Mouse (Mus musculus): ENCODE measurements around the gene Pfdn6. TPM values are rescaled to one million over a fixed set of nuclear protein-coding genes. Genes with fewer than 3 reads are reported as not detected.

Gene Pfdn6
- total and polyA plus RNA-seq, 3 experiments: 28.0 to 81.0 (median 77.7) TPM

DNA sequence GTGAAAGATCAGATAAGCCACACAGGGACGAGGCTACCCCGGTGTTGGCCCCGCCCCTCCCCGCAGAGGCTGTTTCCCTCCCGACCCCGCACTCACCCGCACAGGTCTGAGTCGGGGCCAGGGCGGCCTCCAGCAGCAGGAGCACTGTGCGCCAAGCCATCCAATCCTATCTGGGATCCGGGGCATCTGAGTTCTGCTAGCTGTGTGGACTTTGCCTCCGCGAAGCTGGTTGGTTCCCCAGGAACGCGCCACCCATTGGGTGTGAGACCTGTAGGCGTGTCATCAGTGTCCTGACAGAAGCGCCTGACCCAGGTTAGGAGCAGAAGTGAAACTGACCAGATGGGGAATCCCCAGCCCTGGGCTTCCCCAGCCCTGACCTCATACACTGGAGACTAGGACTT is 38.5 kb upstream of the Pfdn6 start:
- Histone ChIP-seq H3K27ac (peak overlapping the region; percentile 81), H3K4me1 (ENCODE audit: control insufficient read depth, insufficient read depth, low read length) (peaks cover 18% of the 10 kb centered on the region), H3K79me2 (replicated peaks; ENCODE audit: control insufficient read depth, insufficient read depth, low read length) (no peaks in the 10 kb centered on the region), H3K36me3 (ENCODE audit: control insufficient read depth, insufficient read depth, low read length) (no peaks in the 10 kb centered on the region), H3K4me3 (peak overlapping the region; percentile 66), H3K27me3 (ENCODE audit: control insufficient read depth, insufficient read depth, low read length) (no peaks in the 10 kb centered on the region), H3K9ac (ENCODE audit: low read depth, low read length) (peak overlapping the region; percentile 82)
- peak; percentile 84 to 91 for DNase-seq
- peak; percentile 91 for TF ChIP-seq POLR2A (IDR thresholded peaks at IDR 0.05; ENCODE audit: insufficient read depth, low read depth, low read length)
- no peak for TF ChIP-seq CTCF (IDR thresholded peaks at IDR 0.05)
- TF ChIP-seq EP300 (IDR thresholded peaks at IDR 0.05; ENCODE audit: insufficient read depth, low read depth, low read length): peak; percentile 57; the same call in 1 of the 2 replicates
- WGBS: under 1% methylated on average over 17 of the region's 17 CpGs
- intact Hi-C loops (cut with DNase I): no loop called here

DNA sequence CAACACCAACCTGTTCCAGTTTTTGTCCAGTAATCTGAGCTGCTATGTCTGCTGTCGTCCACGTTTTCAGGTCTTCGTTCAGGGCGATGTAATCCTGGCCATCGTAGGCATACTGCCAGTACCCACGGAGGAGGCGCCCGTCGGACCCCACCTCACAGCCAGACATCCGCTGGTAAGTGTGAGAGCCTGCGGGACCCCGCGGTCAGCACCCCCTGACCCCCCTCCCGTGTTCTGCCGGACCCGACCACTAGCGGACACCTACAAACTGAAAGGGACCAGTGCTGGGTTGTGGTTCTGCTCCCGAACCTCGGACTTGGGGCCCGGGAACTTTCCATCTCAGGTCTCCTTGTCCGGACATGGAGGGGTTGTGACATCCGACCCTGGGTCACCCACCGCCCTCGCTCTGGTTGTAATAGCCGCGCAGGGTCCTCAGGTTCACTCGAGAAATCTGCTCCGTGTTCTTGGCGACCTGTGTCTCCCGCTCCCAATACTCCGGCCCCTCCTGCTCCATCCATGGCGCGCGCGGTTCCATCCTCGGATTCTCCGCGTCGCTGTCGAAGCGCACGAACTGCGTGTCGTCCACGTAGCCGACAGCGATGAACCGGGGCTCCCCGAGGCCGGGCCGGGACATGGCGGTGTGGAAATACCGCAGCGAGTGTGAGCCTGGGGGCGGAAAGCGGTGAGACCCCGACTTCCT is 37.9 kb upstream of the Pfdn6 start:
- TF ChIP-seq POLR2A (IDR thresholded peaks at IDR 0.05; ENCODE audit: insufficient read depth, low read depth, low read length): no peak
- TF ChIP-seq EP300 (IDR thresholded peaks at IDR 0.05; ENCODE audit: insufficient read depth, low read depth, low read length): no peak
- TF ChIP-seq CTCF (IDR thresholded peaks at IDR 0.05): no peak

GRCm38 (mm10) chr17:33973572-33973971 is 33.4 kb upstream of the Pfdn6 start:
- Histone ChIP-seq H3K27ac (no peak overlapping the region), H3K36me3 (ENCODE audit: control insufficient read depth, insufficient read depth, low read length) (no peaks in the 10 kb centered on the region), H3K27me3 (ENCODE audit: control insufficient read depth, insufficient read depth, low read length) (no peaks in the 10 kb centered on the region), H3K4me1 (ENCODE audit: control insufficient read depth, insufficient read depth, low read length) (no peaks in the 10 kb centered on the region), H3K9ac (ENCODE audit: low read depth, low read length) (no peak overlapping the region), H3K79me2 (replicated peaks; ENCODE audit: control insufficient read depth, insufficient read depth, low read length) (no peaks in the 10 kb centered on the region), H3K4me3 (no peak overlapping the region)
- no peak for DNase-seq
- TF ChIP-seq EP300 (IDR thresholded peaks at IDR 0.05; ENCODE audit: insufficient read depth, low read depth, low read length) (no peak), POLR2A (IDR thresholded peaks at IDR 0.05; ENCODE audit: insufficient read depth, low read depth, low read length) (no peak), CTCF (IDR thresholded peaks at IDR 0.05) (no peak)
- 60% methylated on average over 3 of the region's 3 CpGs for WGBS
- intact Hi-C loops (cut with DNase I): loop anchor here (2.0 kb wide), 1 partner anchor 1295 kb away; no protein-coding TSS in a partner anchor

More for the DNA sequence above, 37.9 kb upstream of the Pfdn6 start:
- DNase-seq: no peak
- H3K79me2 ChIP-seq (replicated peaks; ENCODE audit: control insufficient read depth, insufficient read depth, low read length): no peaks in the 10 kb centered on the region
- H3K27me3 ChIP-seq (ENCODE audit: control insufficient read depth, insufficient read depth, low read length): no peaks in the 10 kb centered on the region
- peak overlapping the region; percentile 81 for H3K27ac ChIP-seq
- intact Hi-C loops (cut with DNase I): no loop called here
- peaks cover 18% of the 10 kb centered on the region for H3K4me1 ChIP-seq (ENCODE audit: control insufficient read depth, insufficient read depth, low read length)
- no peaks in the 10 kb centered on the region for H3K36me3 ChIP-seq (ENCODE audit: control insufficient read depth, insufficient read depth, low read length)
- WGBS: 2% methylated on average over 57 of the region's 57 CpGs
- H3K9ac ChIP-seq (ENCODE audit: low read depth, low read length): peak overlapping the region; percentile 82
- peak overlapping the region; percentile 66 for H3K4me3 ChIP-seq

- Histone ChIP-seq H3K4me1 (ENCODE audit: control insufficient read depth, insufficient read depth, low read length) (no peaks in the 10 kb centered on the region), H3K27me3 (ENCODE audit: control insufficient read depth, insufficient read depth, low read length) (no peaks in the 10 kb centered on the region), H3K27ac (no peak overlapping the region), H3K9ac (ENCODE audit: low read depth, low read length) (no peak overlapping the region), H3K79me2 (replicated peaks; ENCODE audit: control insufficient read depth, insufficient read depth, low read length) (no peaks in the 10 kb centered on the region), H3K36me3 (ENCODE audit: control insufficient read depth, insufficient read depth, low read length) (no peaks in the 10 kb centered on the region), H3K4me3 (no peak overlapping the region)
- intact Hi-C loops (cut with DNase I): loop anchor here (2.0 kb wide), 1 partner anchor 1296 kb away; no protein-coding TSS in a partner anchor
- no peak for DNase-seq
- 3% methylated on average over 1 of the region's 1 CpGs for WGBS
- TF ChIP-seq EP300 (IDR thresholded peaks at IDR 0.05; ENCODE audit: insufficient read depth, low read depth, low read length): no peak
- no peak for TF ChIP-seq POLR2A (IDR thresholded peaks at IDR 0.05; ENCODE audit: insufficient read depth, low read depth, low read length)
- TF ChIP-seq CTCF (IDR thresholded peaks at IDR 0.05): no peak
Measured at GRCm38 (mm10) chr17:33972691-33973090, 32.5 kb upstream of the Pfdn6 start.

DNA sequence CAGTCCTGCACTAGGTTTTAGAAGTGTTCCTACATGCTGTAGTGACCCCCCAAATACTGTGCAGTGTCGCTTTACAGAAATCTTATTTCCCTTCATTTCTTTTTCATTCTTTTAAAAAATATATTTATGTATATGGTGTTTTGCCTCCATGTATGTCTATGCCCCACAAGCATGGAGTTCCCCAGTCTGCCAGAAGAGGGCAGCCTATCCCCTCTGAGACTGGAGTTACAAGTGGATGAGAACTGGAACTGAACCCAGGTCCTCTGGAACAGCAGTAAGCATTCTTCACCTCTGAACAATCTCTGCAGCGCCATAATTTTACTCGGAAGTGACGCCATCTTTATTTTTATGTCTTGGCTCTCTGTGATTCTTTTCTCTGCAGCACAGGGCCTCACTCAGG is 29.3 kb upstream of the Pfdn6 start:
- H3K27me3 ChIP-seq (ENCODE audit: control insufficient read depth, insufficient read depth, low read length): no peaks in the 10 kb centered on the region
- intact Hi-C loops (cut with DNase I): loop anchor here (1.0 kb wide), 1 partner anchor 1333 kb away; no protein-coding TSS in a partner anchor
- no peak for DNase-seq
- no peak overlapping the region for H3K9ac ChIP-seq (ENCODE audit: low read depth, low read length)
- no peaks in the 10 kb centered on the region for H3K79me2 ChIP-seq (replicated peaks; ENCODE audit: control insufficient read depth, insufficient read depth, low read length)
- no peaks in the 10 kb centered on the region for H3K4me1 ChIP-seq (ENCODE audit: control insufficient read depth, insufficient read depth, low read length)
- WGBS: 71% methylated on average over 4 of the region's 4 CpGs
- no peak overlapping the region for H3K4me3 ChIP-seq
- no peak for TF ChIP-seq POLR2A (IDR thresholded peaks at IDR 0.05; ENCODE audit: insufficient read depth, low read depth, low read length)
- TF ChIP-seq CTCF (IDR thresholded peaks at IDR 0.05): no peak
- no peak for TF ChIP-seq EP300 (IDR thresholded peaks at IDR 0.05; ENCODE audit: insufficient read depth, low read depth, low read length)
- H3K27ac ChIP-seq: no peak overlapping the region
- H3K36me3 ChIP-seq (ENCODE audit: control insufficient read depth, insufficient read depth, low read length): no peaks in the 10 kb centered on the region

DNA sequence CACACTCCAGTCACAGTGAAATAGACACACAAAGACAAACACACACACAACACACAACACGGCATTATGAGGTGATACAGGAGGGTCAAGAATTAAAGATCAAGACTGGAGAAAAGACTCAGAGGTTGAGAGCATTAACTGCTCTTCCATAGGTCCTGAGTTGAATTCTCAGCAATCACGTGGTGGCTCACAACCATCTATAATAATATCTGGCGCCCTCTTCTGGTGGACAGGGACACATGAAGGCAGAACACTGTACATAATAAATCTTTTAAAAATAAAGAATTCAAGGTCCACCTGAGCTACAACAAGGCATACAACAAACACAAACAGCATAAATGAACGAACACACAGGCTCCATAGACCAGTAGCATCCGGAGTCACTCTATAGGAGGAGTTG is 28.8 kb upstream of the Pfdn6 start:
- TF ChIP-seq CTCF (IDR thresholded peaks at IDR 0.05) (peak; percentile 19; the same call in 1 of the 2 replicates), EP300 (IDR thresholded peaks at IDR 0.05; ENCODE audit: insufficient read depth, low read depth, low read length) (no peak)
- DNase-seq: no peak
- H3K79me2 ChIP-seq (replicated peaks; ENCODE audit: control insufficient read depth, insufficient read depth, low read length): no peaks in the 10 kb centered on the region
- H3K36me3 ChIP-seq (ENCODE audit: control insufficient read depth, insufficient read depth, low read length): no peaks in the 10 kb centered on the region
- H3K27me3 ChIP-seq (ENCODE audit: control insufficient read depth, insufficient read depth, low read length): no peaks in the 10 kb centered on the region
- no peak overlapping the region for H3K9ac ChIP-seq (ENCODE audit: low read depth, low read length)
- H3K4me1 ChIP-seq (ENCODE audit: control insufficient read depth, insufficient read depth, low read length): no peaks in the 10 kb centered on the region
- intact Hi-C loops (cut with DNase I): loop anchor here (1.0 kb wide), 2 partner anchors 13 to 1333 kb away; no protein-coding TSS in a partner anchor
- no peak overlapping the region for H3K27ac ChIP-seq
- no peak overlapping the region for H3K4me3 ChIP-seq
- 25% methylated on average over 5 of the region's 5 CpGs for WGBS
